Mouse (Mus musculus): Measurements from ENCODE around the gene Nek3. TPM values are rescaled to one million over a fixed set of nuclear protein-coding genes. Genes with fewer than 3 reads are reported as not detected.

The Nek3 gene
- polyA plus RNA-seq, 1 experiment from 2014 or later: 4.7 TPM

GRCm38 (mm10) chr8:22079313-22080007 lies 86.8 kb downstream of the Nek3 start:
- Histone ChIP-seq H3K36me3 (no peaks in the 10 kb centered on the region), H3K4me1 (replicated peaks) (peaks cover 9% of the 10 kb centered on the region; the same call in 1 of the 2 replicates), H3K4me3 (no peak overlapping the region), H3K27ac (ENCODE audit: poor library complexity, severe bottlenecking) (no peak overlapping the region), H3K9me3 (replicated peaks) (no peaks in the 10 kb centered on the region), H3K9ac (no peak overlapping the region), H3K27me3 (replicated peaks) (no peaks in the 10 kb centered on the region), H3K4me2 (no peak overlapping the region)
- 83% methylated on average over 9 of the region's 9 CpGs for WGBS
- ATAC-seq (ENCODE audit: insufficient number of reproducible peaks, low FRiP score): no peak

Other genes with a start within 250 kb of the Nek3 start
- gene Defb15, start 233.7 kb downstream of the Nek3 start, polyA plus RNA-seq (2016; fragmentation: Nextera tagmentation; extraction: Ambion mirVana): not detected in 2 replicates
- gene Defb35, start 228.1 kb downstream of the Nek3 start, polyA plus RNA-seq (2016; fragmentation: Nextera tagmentation; extraction: Ambion mirVana): not detected in 2 replicates
- gene Defb13, start 219.7 kb downstream of the Nek3 start, polyA plus RNA-seq (2016; fragmentation: Nextera tagmentation; extraction: Ambion mirVana): not detected in 2 replicates
- gene Fam90a1a, start 207.7 kb downstream of the Nek3 start, polyA plus RNA-seq (2016; fragmentation: Nextera tagmentation; extraction: Ambion mirVana): not detected in 2 replicates
- not detected in 2 replicates for gene Ccdc70, start 196.7 kb downstream of the Nek3 start, polyA plus RNA-seq (2016; fragmentation: Nextera tagmentation; extraction: Ambion mirVana)
- 2.4 and 2.9 TPM in 2 replicates for gene Atp7b, start 106.1 kb downstream of the Nek3 start, polyA plus RNA-seq (2016; fragmentation: Nextera tagmentation; extraction: Ambion mirVana)
- 27.9 and 29.1 TPM in 2 replicates for gene Alg11, start 105.7 kb downstream of the Nek3 start, polyA plus RNA-seq (2016; fragmentation: Nextera tagmentation; extraction: Ambion mirVana)
- 0.11 TPM in 1 of 2 replicates, not detected in the other for gene Nek5, start 41.4 kb downstream of the Nek3 start, polyA plus RNA-seq (2016; fragmentation: Nextera tagmentation; extraction: Ambion mirVana)
- 33.0 and 35.9 TPM in 2 replicates for gene Ckap2, start 19.4 kb upstream of the Nek3 start, polyA plus RNA-seq (2016; fragmentation: Nextera tagmentation; extraction: Ambion mirVana)
- 23.8 and 24.2 TPM in 2 replicates for gene Vps36, start 26.4 kb upstream of the Nek3 start, polyA plus RNA-seq (2016; fragmentation: Nextera tagmentation; extraction: Ambion mirVana)
- 17.2 and 18.7 TPM in 2 replicates for gene Thsd1, start 60.9 kb upstream of the Nek3 start, polyA plus RNA-seq (2016; fragmentation: Nextera tagmentation; extraction: Ambion mirVana)
- not detected in 2 replicates for gene Tpte, start 117.0 kb upstream of the Nek3 start, polyA plus RNA-seq (2016; fragmentation: Nextera tagmentation; extraction: Ambion mirVana)
- gene Slc25a15, start 232.2 kb upstream of the Nek3 start, polyA plus RNA-seq (2016; fragmentation: Nextera tagmentation; extraction: Ambion mirVana): 13.2 and 13.3 TPM in 2 replicates
- 49.7 and 54.6 TPM in 2 replicates for gene Mrps31, start 244.9 kb upstream of the Nek3 start, polyA plus RNA-seq (2016; fragmentation: Nextera tagmentation; extraction: Ambion mirVana)